Mouse (Mus musculus) heart, embryonic 16.5 days (tissue): ENCODE results near the gene Cacna1c. TPM values are rescaled to one million over a fixed set of nuclear protein-coding genes. Genes with fewer than 3 reads are reported as not detected.

Source experiments
- ATAC-seq: fragments of 200-750 bp; cut with Nextera tagmentation; replicated peaks from 2 replicates; pipeline ENCODE4 v1.8.0; 2017; ENCODE audit warnings: moderate number of reproducible peaks; ENCODE audit not compliant: insufficient read depth, low FRiP score; ENCODE audit errors: extremely low read depth
- H3K27ac ChIP-seq: fragments of 300-500 bp; sonication (generic); 2 replicates; pipeline ENCODE4 v1.5.1; 2014; ENCODE audit warnings: mild to moderate bottlenecking, low read length, control low read depth, moderate library complexity
- H3K27me3 ChIP-seq: fragments of 300-500 bp; sonication (generic); 2 replicates; pipeline ENCODE4 v1.6.1; 2014; ENCODE audit warnings: low read length, mixed read lengths; ENCODE audit not compliant: control insufficient read depth, insufficient read depth
- H3K36me3 ChIP-seq: fragments of 300-500 bp; sonication (generic); 2 replicates; pipeline ENCODE4 v1.6.1; 2014; ENCODE audit not compliant: control insufficient read depth, insufficient read depth
- H3K4me1 ChIP-seq: fragments of 300-500 bp; sonication (generic); 2 replicates; pipeline ENCODE4 v1.6.1; 2014; ENCODE audit warnings: low read length, mixed read lengths; ENCODE audit not compliant: control insufficient read depth, insufficient read depth
- H3K4me2 ChIP-seq: fragments of 300-500 bp; sonication (generic); 2 replicates; pipeline ENCODE4 v1.6.1; 2014; ENCODE audit warnings: low read depth, mild to moderate bottlenecking, control low read depth, low read length
- H3K4me3 ChIP-seq: fragments of 300-500 bp; sonication (generic); 2 replicates; pipeline ENCODE4 v1.5.1; 2014; ENCODE audit warnings: mild to moderate bottlenecking, control low read depth, low read length
- H3K9ac ChIP-seq: fragments of 300-500 bp; sonication (generic); 2 replicates; pipeline ENCODE4 v1.6.1; 2014; ENCODE audit warnings: low read length, control low read depth
- H3K9me3 ChIP-seq: fragments of 300-500 bp; sonication (generic); replicated peaks from 2 replicates; pipeline ENCODE4 v1.6.1; 2016; ENCODE audit warnings: low read length; ENCODE audit not compliant: control insufficient read depth
- WGBS: fragments of 180-500 bp; shearing (Covaris S2); extraction: QIAGEN DNeasy Blood & Tissue Kit; methylation state at CpG from one replicate; pipeline ENCODE4 v1.1.7; 2014; 5-methylcytosine and 5-hydroxymethylcytosine counted together
- polyA plus RNA-seq: library from polyadenylated mRNA; unstranded; fragments of >200 nt; fragmentation: Nextera tagmentation; extraction: Ambion mirVana; gene quantifications from 2 replicates; pipeline ENCODE4 v1.2.1, GENCODE M21; 2015

Gene Cacna1c
- polyA plus RNA-seq, 1 experiment from 2014 or later = 66.2 TPM

DNA sequence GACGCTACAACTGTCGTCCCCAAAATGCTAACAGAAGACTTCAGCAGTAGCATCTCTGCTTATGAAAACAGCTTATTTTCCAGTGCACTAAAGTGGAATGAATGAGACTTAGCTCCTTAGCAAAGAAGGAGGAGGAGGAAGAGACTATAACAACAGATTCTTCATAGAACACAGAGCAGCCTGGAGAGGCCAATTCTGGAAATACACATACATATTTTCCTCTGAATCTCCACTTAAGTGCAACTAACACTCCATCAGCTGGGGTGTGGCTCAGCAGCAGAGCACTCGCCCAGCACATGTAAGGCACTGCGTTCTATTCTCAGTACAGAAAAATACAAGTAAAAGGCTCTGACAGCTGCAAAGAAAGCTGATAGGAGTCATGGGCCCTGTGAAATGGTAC, 384.2 kb downstream of the Cacna1c start:
- H3K9ac ChIP-seq = no peak overlapping the region
- H3K27me3 ChIP-seq = no peaks in the 10 kb centered on the region
- H3K4me2 ChIP-seq = no peak overlapping the region
- 73% methylated on average over 4 of the region's 4 CpGs for WGBS
- H3K9me3 ChIP-seq = no peaks in the 10 kb centered on the region
- no peaks in the 10 kb centered on the region for H3K36me3 ChIP-seq
- H3K27ac ChIP-seq = no peak overlapping the region
- peaks cover 27% of the 10 kb centered on the region for H3K4me1 ChIP-seq
- H3K4me3 ChIP-seq = no peak overlapping the region
- no peak for ATAC-seq

DNA sequence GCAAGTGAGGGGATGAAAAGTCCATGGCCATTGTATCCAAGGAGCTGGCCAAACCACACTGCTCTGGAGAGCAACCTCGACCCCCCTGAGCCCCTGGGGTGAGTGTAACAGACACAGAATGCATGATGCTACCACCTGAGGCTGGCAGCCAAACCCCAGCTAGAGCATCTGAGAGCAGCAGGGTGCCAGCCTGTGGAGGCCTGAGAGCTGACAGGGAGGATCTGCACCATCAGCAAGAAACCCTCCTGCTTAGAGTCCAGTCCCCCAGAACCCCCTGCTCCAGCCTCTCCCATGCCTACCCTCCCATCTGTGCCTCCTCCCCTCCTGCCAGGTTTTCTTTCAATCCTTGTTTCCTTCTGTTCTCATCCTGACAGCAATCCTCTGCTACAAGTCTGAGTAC, 385.4 kb downstream of the Cacna1c start:
- 58% methylated on average over 1 of the region's 1 CpGs for WGBS
- no peaks in the 10 kb centered on the region for H3K27me3 ChIP-seq

DNA sequence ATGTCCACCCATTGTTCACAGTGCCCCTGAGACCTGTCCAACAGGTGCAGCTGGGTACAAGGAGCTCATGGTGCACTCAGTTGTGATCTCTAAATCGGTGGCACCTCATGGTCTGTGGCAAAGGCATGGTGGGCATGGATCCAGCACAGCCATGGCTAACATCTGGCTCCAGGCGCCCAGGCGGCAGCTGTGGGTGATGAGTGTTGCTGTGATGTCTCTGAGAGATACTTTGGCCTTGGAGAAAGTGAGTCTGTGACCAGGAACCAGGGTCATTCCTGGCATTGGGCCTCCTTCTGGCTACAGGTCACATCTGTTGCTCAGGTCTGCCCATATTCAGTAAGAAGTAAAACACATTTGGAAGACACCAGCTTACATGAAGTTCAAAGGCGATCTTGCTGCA, 391.1 kb downstream of the Cacna1c start:
- no peak for ATAC-seq
- H3K27me3 ChIP-seq = no peaks in the 10 kb centered on the region
- H3K9ac ChIP-seq = no peak overlapping the region
- H3K4me2 ChIP-seq = peak overlapping the region; percentile 40
- WGBS = 49% methylated on average over 4 of the region's 4 CpGs
- peaks cover 75% of the 10 kb centered on the region for H3K4me1 ChIP-seq
- no peak overlapping the region for H3K4me3 ChIP-seq
- peak overlapping the region; percentile 71 for H3K27ac ChIP-seq
- no peaks in the 10 kb centered on the region for H3K9me3 ChIP-seq
- no peaks in the 10 kb centered on the region for H3K36me3 ChIP-seq

More for the DNA sequence above, 385.4 kb downstream of the Cacna1c start:
- no peaks in the 10 kb centered on the region for H3K36me3 ChIP-seq
- peaks cover 37% of the 10 kb centered on the region for H3K4me1 ChIP-seq
- no peak overlapping the region for H3K27ac ChIP-seq
- ATAC-seq = no peak
- H3K9me3 ChIP-seq = no peaks in the 10 kb centered on the region
- H3K4me2 ChIP-seq = no peak overlapping the region
- no peak overlapping the region for H3K9ac ChIP-seq
- H3K4me3 ChIP-seq = no peak overlapping the region

DNA sequence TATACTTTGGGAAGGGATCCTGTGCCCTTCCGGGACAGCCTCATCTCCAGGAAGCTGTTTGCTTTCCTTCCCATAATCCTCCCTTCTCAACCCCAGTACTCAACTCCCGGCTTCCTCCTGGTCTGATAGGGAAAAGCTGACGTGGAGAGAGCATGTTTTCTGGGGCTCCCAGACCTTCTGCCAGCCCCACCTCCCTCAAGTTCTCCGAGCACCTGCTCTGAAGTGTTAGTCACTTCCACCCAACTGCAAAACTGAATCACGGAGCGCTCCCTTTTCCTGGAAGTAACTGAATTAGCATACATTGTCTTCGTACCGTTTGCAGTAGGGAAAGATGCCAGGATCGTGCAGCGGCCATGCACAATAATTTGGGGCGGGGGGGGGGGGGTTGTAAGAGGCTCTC, 393.9 kb downstream of the Cacna1c start:
- no peaks in the 10 kb centered on the region for H3K9me3 ChIP-seq
- no peaks in the 10 kb centered on the region for H3K36me3 ChIP-seq
- H3K4me1 ChIP-seq = peaks cover 63% of the 10 kb centered on the region
- no peak overlapping the region for H3K4me2 ChIP-seq
- H3K27ac ChIP-seq = no peak overlapping the region
- H3K4me3 ChIP-seq = no peak overlapping the region
- H3K27me3 ChIP-seq = no peaks in the 10 kb centered on the region
- 50% methylated on average over 11 of the region's 11 CpGs for WGBS
- H3K9ac ChIP-seq = no peak overlapping the region
- ATAC-seq = no peak

DNA sequence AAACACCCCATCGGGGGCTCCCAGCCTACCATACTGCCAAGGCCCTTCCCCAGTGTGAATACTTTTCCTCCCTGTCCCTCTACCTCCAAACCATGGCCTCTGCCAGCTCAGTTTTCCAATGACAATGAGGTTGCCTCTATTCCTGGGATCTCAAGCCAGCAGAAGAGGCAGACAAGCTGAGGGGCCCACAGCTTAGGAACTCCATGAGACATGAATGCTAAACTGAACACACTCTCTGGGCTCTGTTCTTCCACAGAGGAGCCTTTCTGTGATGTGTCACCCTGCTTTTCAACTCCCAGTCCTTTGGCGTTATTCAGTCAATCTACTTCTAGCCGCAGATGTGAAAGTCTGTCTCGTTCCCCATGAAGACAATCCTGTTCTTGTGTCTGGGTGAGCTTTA, 399.8 kb downstream of the Cacna1c start:
- H3K27ac ChIP-seq = peak overlapping the region; percentile 58
- H3K4me2 ChIP-seq = no peak overlapping the region
- no peaks in the 10 kb centered on the region for H3K9me3 ChIP-seq
- no peaks in the 10 kb centered on the region for H3K36me3 ChIP-seq
- H3K4me1 ChIP-seq = peaks cover 53% of the 10 kb centered on the region
- ATAC-seq = no peak
- H3K9ac ChIP-seq = no peak overlapping the region
- 76% methylated on average over 4 of the region's 4 CpGs for WGBS
- no peak overlapping the region for H3K4me3 ChIP-seq
- H3K27me3 ChIP-seq = no peaks in the 10 kb centered on the region

DNA sequence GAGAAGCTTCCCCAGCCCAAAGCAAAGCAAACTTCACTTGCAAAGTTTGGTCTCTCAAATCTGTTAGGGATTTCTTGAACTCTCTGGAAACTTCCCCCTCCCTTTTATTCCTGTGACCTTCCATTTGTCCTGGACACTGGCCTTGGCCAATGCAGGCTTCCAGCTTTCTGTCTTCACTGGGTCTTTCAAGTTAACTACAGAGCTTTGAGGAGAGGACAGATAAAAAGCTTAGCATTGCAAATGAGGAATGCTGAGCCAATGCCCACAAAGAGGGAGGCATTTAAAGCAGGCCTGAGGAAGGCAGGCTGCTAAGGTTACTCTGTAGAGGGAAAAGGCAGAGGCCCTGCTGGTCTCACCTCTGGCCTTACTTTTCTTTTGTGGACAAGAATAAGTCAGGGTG, 400.5 kb downstream of the Cacna1c start:
- ATAC-seq = no peak
- peak overlapping the region; percentile 58 for H3K27ac ChIP-seq
- H3K4me2 ChIP-seq = no peak overlapping the region
- no peaks in the 10 kb centered on the region for H3K9me3 ChIP-seq
- H3K27me3 ChIP-seq = no peaks in the 10 kb centered on the region
- H3K4me3 ChIP-seq = no peak overlapping the region
- H3K4me1 ChIP-seq = peaks cover 57% of the 10 kb centered on the region
- H3K9ac ChIP-seq = no peak overlapping the region
- no peaks in the 10 kb centered on the region for H3K36me3 ChIP-seq

DNA sequence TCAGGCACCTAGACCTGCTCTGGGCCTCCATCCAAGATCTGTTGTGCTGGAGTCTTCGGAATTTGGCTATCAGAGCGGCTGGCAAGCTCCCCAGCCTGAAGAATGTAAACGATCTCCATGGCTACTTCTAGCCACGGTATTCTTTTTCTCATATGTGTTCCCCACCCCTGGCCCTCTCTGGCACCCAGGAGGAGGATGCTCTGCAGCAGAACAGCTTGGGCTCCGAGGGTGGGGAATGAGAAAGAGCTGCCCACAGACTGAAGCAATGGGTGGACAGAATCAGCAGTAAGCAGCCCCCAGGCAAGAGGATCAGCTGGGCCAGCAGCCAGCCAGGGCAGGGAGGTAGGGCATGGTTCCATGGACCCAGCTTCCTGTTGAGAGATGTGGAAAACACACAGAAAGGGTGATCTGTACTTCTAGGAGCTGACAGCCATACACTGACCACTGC, 404.3 kb downstream of the Cacna1c start:
- peak overlapping the region; percentile 46 for H3K4me2 ChIP-seq
- H3K36me3 ChIP-seq = no peaks in the 10 kb centered on the region
- peak overlapping the region; percentile 19; the same call in 1 of the 2 replicates for H3K9ac ChIP-seq
- WGBS = 10% methylated on average over 5 of the region's 5 CpGs
- no peaks in the 10 kb centered on the region for H3K27me3 ChIP-seq
- no peaks in the 10 kb centered on the region for H3K9me3 ChIP-seq
- peak overlapping the region; percentile 69 for H3K27ac ChIP-seq
- H3K4me3 ChIP-seq = peak overlapping the region; percentile 13; the same call in 1 of the 2 replicates
- H3K4me1 ChIP-seq = peaks cover 66% of the 10 kb centered on the region
- ATAC-seq = peak; percentile 61

DNA sequence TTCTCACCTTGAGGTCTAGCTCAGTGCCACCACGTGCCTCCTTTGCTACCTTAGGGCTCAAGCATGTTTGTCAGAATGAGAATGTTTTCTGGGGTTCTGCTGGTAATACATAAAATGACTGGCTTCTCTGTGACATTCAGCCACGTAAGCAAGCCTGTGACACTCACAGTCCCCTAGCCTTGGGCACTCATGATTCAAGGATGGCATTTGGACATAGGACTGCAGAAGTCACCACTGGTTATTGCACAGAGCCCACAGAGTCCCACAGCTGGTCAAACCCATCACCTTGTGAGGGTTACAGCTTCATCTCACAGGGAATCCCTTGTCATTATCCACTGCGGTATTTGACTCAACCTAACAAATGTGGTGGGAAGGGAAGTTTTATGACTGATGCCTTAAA, 408.3 kb downstream of the Cacna1c start:
- Histone ChIP-seq H3K4me3 (no peak overlapping the region), H3K4me1 (peaks cover 65% of the 10 kb centered on the region), H3K9me3 (no peaks in the 10 kb centered on the region), H3K27ac (no peak overlapping the region), H3K9ac (no peak overlapping the region), H3K27me3 (no peaks in the 10 kb centered on the region), H3K36me3 (no peaks in the 10 kb centered on the region), H3K4me2 (no peak overlapping the region)
- 90% methylated on average over 3 of the region's 3 CpGs for WGBS
- no peak for ATAC-seq

DNA sequence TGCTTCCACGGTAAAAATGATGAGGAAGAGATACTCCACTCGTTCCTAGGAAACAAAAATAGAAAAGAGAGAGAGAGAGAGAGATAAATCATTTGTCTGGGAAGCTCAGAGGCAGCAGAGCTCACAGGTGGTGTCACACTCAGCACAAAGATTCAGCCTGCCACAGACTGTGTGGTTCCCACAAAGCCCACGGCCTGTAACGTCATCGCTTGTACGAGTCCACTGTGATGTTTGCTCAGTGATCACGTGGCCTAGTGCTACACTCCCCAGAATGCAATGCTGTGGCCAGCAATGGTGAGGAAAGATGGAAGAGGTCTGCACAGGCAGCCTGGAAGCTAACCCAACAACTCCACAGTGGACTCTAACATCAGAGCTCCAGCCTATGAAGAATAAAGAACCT, 415.9 kb downstream of the Cacna1c start:
- Histone ChIP-seq H3K4me1 (peaks cover 12% of the 10 kb centered on the region), H3K36me3 (peaks cover 9% of the 10 kb centered on the region), H3K4me3 (no peak overlapping the region), H3K27me3 (no peaks in the 10 kb centered on the region), H3K4me2 (no peak overlapping the region), H3K27ac (no peak overlapping the region), H3K9ac (no peak overlapping the region), H3K9me3 (no peaks in the 10 kb centered on the region)
- WGBS = 58% methylated on average over 7 of the region's 7 CpGs
- no peak for ATAC-seq

DNA sequence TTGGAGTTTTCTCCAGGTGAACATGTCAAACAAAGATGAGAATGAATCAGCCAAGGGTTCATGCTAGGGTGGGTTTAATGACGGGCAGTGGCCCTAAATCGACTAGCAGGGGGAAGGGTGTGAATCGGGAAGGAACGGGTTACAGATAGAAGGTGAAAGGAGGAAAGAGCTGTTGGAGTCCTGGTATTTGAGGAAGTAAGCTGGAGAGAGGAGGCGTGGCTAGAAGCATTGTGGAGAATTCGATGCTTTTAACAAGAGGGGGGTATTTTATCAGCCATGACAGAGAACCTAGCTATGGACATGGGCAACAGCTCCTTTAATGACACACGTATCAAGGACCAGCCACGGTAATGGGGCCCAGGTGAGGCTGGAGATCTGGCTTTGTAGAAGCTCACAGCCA, 417.0 kb downstream of the Cacna1c start:
- Histone ChIP-seq H3K27ac (no peak overlapping the region), H3K4me3 (no peak overlapping the region), H3K27me3 (no peaks in the 10 kb centered on the region), H3K9ac (no peak overlapping the region), H3K9me3 (no peaks in the 10 kb centered on the region), H3K36me3 (peaks cover 17% of the 10 kb centered on the region), H3K4me2 (no peak overlapping the region), H3K4me1 (peaks cover 9% of the 10 kb centered on the region)
- no peak for ATAC-seq
- 65% methylated on average over 8 of the region's 8 CpGs for WGBS
